Mouse (Mus musculus): ENCODE results near the gene Mettl5.
A peak's percentile ranks its signal among the peaks of the same experiment; 100 is the strongest.
"Not testable (repeated sequence)": the region's sequence is repeated elsewhere in the genome, so short reads cannot be mapped to it uniquely, and the experiment has no call there.

The Mettl5 gene

DNA sequence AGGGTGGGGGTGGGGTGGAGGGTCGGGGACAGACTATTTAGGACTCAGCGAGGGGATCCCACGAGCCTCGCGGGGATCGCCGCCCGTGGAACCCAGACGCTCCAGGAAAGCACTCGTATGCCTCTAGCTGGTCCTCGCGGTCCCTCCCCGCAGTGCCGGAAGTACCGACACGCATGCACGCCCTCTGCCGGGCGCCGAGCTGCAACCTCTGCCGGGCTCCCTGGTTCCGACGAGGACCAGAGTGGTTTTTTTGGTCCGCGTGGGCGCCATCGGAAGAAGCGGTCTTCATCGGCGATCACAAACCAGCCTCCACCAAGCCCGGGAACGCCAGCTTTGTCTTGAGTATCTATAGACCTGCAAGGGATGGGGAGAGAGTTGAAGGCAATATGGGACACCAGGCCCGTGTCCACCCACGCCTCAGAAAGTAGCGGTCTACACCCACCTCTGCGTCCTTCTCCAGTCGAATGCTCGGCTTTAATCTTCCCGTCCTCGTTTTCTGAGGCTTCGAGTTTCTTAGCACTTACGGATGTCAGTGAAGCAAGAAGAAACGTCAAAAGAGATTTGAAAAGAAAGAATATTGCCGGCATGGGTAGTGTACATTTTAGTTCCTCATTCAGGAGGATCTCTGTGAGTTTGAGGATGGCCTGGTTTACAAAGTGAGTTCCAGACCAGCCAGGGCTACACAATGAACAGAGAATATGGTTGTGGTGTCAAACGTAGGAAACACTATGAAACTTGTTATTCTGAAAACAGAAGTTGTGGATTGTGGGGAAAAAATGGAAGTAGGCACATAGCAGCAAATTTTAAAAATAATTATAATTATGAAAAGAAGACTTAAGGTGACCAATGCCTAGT is at the start of gene Mettl5:
TSS of gene Mettl5 (minus strand) at position 165 of the 855 bp plus-strand sequence.
- DNase-seq = peak; percentile 91 to 93

DNA sequence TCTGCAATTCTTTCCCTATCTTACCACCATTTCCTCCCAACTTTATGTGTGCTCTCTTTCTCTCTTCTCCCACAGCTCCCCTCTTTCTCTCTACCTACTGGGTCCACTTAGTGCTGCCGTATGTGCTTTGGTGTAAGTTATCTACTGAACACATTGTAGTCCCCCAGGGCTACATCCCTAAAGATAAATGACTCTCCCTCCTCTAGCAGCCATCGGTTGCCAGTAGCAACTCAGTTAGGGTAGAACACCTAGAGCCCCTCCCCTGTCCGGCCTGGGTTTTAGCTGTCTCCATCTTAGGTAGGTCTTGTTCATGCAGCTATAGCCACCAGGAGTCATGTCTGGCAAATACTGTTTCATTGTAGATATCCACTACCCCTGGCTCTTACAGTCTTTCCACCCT is 39.5 kb upstream of the Mettl5 start:
- DNase-seq = no peak

DNA sequence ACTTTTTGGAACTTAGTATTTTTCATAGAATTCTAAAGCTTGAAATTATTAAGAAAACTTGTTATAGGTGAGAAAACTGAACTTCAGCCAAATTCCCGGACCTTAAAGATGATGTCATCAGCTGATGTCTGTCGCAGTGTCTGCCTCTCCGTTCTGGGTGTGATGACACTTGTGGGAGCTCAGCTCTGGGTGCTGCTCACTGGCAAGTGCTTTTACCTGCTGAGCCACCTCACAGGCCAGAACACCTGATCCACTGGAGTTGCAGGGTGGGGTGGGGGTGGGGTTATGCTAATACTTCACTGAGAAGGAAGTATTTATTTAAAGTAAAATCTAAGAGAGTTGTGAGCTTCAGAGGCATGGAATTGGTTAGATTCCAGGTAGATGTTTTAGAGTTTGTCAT is 31.9 kb upstream of the Mettl5 start:
- no peak for DNase-seq

DNA sequence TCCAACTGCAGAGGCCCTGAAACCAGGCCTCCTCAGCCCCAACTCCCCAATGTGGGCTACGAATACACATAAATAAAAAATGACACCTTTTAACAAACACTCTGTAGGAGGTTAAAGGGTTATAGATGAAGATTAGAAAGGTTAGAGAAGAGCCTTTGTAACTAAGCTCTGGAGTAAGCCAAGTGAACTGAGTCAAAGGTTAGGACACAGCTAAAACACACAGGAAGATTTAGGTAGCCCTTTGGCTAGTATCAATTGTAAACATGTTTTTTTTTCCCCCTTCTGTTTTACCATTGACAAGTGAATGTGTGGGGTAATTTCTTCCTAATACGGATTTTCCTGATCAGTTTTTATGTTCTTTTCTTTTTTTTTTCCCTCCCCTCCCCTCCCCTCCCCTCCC is 27.4 kb upstream of the Mettl5 start:
- DNase-seq = no peak

DNA sequence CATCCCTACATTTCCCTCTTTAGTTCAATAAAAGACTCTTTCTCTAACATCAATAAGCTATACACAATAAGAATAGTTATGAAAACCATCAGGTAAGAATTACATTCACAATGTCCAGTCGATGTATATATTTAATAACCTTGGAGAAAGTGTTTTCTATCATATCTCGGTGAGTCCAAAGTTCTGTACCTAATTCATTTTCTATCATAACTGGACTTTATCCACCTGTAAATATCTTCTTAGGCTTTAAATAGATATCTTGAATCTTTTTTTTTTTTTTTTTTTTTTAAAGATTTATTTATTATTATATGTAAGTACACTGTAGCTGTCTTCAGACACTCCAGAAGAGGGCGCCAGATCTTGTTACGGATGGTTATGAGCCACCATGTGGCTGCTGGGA is 22.0 kb upstream of the Mettl5 start:
- not testable (repeated sequence) for DNase-seq

DNA sequence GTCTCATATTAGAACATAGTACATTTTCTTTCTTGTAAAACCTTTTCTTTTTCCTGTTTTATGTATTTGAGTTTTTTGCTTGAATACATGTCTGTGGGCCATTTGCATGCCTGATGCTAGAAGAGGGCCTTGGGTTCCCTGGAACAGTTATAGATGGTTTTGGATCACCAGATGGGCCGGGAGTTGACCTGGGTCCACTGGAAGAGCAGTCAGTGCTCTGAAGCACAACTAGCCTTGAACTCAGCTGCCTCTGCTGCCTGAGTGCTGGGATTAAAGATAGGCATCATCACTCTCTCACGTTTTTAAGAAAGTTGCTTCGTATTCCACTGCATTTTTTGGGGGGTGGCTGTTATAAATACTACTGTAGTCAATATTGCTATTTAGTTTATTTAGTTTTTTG is 18.1 kb upstream of the Mettl5 start:
- no peak for DNase-seq

DNA sequence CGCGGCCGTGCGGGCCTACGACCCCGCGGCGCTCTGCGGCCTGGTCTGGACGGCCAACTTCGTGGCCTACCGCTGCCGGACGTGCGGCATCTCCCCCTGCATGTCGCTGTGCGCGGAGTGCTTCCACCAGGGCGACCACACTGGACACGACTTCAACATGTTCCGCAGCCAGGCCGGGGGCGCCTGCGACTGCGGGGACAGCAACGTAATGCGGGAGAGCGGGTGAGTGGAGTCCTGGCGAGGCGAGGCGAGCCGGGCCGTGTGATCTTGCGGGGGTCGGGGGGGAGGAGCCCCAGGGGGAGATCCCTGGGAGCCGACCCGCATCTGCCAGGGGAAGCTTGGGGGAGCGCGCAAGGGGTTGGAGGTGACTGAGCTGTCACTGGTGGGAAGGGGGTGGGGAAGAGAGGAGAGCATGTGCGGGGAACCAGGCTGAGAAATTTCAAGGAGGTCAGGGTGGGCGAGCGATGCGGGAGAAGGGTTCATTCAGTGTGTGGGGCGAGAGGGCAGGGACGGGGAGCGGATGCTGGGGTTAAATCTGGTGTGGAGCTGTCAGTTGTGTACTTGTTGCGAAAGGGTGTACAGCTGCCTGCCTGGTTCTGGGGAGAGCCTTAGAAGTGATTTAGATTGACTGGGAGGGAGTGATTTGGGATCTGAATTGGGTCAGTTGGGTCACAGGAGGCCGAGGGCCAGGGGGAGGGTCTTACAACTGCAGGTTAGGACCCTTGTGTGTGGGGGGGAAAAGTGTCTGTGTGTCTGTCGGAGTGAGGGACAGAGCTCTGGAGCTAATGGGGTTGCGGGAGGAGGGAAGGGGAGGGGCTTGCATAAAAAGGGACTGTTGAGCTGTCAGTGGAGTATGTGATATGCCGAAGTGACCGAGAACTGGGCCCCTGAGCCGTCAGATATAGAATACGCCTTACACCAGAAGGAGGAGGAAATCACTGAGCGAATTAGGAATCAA is 12.5 kb upstream of the Mettl5 start:
- peak; percentile 65 to 74 for DNase-seq

DNA sequence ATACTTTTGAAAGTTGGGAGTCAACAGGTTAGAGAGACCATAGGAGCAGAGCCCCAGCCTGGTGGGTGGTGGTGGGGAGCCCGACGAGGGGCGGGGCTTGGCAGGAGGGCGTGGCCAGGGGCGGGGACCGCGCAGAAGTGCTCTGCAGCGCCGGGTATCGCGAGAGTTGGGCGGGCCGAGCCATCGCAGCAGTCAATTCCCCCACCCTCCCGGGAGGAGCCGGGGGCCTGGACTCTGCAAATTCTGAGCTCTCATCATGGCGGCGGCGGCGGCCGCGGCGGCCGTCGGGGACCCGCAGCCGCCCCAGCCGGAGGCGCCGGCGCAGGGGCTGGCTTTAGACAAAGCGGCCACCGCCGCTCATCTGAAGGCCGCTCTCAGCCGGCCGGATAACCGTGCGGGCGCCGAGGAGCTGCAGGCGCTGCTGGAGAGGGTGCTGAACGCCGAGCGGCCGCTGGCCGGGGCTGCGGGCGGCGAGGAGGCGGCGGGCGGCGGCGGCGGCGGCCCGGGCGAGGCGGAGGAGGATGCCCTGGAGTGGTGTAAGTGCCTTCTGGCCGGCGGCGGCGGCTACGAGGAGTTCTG is 11.7 kb upstream of the Mettl5 start, which contains the start of gene Ubr3:
TSS of gene Ubr3 (plus strand) at position 208 of the 579 bp plus-strand sequence.
- DNase-seq = peak; percentile 99

DNA sequence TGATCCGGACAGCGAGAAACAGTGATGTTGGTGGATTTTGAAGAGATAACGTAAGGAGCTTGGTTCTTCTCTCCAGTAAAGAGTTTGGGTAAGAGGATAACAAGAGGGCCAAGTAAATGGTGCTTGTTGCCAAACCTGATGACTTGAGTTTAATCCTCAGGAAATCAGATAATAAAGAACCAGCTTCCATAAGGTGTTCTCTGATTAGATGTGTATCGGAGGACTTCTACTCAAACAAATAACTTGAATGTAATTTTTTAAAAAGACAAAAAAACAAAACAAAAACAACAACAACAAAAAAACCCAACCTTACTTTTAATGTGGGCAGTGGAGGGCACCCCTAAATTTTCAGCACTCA is 10.8 kb upstream of the Mettl5 start:
- DNase-seq = no peak

DNA sequence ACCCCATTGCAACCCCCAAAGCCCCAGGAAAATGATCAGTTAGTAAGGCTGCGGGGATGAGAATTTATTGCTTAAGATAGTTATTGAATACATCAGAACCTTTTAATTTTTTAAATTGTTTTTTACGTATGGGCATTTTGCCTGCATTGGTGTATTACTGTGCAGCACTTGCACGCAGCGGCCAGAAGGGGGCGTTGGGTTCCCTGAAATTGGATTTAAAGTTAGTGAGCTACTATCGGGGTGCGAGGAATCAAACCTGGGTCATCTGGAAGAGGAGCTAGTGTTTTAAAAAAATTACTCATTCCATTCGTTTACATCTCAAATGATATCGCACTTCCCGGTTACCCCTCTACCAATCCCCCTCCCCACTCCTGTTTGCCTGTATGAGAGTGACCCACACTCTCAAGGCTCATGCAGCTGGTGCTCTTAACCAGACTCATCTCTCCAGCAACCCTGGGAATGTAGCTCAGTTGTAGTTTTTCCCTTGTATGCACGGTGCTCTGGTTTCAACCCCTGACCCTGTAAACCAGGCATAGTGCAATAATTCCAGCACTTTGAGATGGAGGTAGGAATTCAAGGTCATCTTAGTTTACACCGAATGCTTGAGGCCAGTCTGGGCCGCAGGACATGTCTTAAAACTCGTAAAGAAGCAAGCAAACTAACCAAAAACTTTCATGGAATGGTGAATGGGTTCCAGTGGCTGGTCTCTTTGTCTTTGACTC is 10.2 kb upstream of the Mettl5 start:
- DNase-seq = peak in 1 of 2 experiments; percentile 10

DNA sequence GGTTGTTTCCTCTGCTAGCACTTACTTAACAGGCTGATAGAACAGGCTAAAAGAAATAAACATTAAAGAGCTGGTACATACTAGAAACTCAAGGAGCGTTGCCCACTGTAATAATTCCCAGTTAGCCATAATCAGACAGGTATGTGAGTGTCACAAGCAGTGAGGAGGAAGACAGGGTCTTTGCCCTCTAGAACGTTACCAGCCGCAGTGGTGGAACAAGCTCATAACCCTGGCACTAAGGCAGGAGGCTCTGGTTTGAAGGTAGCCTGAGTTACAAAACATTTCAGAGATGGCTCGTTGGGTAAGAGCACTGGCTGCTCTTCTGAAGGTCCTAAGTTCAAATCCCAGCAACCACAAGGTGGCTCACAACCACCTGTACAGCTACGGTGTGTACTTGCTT is 8.5 kb upstream of the Mettl5 start:
- no peak for DNase-seq

DNA sequence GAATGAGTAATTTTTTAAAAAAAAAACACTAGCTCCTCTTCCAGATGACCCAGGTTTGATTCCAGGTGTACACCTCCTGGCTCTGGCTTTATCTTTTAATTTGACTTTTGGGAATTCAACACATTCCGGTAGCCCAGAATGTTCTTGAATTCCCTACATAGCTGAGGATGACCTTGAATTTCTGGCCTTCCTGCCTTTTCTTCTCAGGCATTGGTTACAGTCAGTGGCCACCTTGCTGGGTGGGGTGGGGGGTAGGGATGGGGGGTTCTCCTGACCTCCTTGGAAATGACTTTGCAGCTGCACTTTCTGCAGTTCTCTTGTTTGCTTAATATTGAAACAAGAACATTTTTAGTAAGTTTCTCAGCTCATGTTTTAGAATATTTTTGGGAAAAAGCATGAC is 7.7 kb upstream of the Mettl5 start:
- no peak for DNase-seq

DNA sequence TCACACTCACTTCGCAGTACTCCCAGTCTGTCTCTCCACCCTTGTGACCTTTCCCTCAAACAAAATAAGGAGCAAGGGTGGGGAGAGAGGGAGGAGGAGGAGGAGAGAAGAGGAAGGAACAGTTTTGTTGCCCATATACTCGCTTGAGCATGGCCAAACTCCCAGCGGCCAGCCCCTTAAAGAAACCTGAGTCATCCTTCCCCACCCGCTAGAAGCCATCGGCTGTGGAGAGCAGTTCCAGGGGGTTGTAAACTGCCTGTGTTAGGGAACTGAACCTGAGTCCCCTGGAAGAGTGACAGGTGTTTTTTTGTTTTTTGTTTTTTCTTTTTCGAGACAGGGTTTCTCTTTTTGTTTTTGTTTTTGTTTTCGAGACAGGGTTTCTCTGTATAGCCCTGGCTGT is 5.4 kb upstream of the Mettl5 start:
- no peak for DNase-seq

DNA sequence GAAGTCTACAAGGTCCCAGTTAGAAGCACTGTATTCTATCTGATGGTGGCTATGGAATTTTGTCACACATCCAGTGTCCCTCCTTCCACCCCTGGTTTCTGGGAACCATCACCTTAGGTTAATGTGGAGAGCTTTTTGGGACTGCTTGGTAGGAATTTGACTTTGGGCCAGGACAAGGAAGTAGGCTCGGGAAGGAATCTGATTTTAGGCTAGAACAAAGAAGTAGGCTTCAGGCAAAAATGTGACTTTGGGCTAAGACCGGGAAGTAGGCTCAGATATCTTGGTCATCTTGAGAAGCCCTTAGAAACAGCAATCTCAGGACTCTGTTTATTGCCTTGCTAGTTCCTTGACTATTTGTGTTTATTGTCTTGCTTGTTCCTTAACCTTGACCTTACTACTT is 3.5 kb upstream of the Mettl5 start:
- DNase-seq = no peak

DNA sequence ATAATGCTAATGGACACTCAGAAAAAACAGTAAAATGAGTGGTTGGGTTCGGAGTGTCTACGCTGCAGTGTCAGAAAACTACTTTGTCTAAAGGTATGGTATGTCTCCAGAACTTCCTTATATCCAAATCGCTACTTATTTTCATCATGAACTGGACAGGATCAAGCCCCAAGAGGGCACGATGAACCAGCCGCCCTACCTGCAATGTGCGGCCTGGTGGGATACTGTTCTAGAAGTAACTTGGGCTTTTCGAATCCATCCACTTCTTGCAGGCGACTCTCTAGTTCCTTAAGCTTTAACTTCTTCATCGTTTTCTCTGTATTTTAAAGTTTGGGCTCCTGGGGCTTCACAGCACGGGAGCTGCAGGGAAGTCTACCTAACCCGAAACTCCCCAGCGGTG is 365 bp downstream of the Mettl5 start:
- DNase-seq = no peak

DNA sequence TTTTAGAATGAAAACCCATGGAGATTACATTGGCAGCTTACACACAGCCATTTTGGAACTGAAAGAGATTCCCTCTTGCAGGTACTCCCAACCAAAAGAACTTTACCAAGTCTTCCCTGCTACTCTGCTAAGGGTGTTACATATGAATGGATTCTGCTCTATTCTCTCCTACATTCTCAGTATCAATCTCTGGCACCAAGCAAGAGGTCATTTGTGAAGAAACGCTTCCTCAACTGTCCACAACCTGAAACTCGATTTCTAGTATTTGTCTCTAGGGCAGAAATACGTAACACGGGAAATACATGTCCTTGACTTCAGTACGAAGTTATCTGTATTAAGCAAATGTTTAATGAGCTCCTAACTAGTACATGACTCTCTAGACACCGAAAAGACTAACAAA is 834 bp downstream of the Mettl5 start:
- no peak for DNase-seq

DNA sequence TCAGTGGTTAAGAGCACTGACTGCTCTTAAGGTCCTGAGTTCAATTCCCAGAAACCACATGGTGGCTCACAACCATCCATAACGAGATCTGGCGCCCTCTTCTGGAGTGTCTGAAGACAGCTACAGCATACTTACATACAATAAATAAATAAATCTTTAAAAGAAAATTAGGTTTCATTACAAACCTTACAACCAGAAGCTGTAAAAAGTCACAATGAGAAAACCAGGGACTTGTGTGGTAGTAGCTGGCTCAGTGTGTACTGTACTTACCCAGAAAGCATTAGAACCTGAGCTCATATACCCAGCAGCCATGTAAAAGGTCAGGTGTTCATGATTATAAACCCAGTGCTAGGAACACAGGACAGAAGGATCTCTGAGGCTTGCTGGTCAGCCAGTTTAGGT is 1.4 kb downstream of the Mettl5 start:
- DNase-seq = no peak

DNA sequence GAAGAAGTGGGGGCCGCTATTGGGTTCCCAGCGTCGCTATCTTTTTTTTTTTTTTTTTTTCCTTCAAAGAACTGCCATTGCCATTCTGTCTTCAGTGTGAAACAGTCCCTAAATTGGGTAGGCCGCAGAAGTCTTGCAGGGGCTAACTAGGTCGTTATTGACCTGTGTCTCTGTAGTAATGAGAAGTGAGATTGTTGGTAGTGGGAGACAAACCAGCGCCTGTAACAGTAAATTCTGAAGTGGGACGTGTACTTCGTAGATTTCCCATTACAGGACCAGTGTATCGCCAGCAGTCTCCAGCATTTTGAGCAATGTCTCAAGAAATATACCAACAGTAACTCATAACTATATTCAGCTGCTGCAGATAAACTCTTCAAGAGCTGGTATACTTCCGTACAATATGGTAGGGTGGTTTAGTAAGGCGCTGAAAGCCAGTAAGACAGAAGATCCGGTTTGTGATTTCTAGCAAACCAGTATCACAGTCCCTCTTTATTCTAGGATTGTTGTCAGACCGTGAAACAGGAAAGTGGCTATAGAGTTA is 23.2 kb downstream of the Mettl5 start:
- no peak for DNase-seq

DNA sequence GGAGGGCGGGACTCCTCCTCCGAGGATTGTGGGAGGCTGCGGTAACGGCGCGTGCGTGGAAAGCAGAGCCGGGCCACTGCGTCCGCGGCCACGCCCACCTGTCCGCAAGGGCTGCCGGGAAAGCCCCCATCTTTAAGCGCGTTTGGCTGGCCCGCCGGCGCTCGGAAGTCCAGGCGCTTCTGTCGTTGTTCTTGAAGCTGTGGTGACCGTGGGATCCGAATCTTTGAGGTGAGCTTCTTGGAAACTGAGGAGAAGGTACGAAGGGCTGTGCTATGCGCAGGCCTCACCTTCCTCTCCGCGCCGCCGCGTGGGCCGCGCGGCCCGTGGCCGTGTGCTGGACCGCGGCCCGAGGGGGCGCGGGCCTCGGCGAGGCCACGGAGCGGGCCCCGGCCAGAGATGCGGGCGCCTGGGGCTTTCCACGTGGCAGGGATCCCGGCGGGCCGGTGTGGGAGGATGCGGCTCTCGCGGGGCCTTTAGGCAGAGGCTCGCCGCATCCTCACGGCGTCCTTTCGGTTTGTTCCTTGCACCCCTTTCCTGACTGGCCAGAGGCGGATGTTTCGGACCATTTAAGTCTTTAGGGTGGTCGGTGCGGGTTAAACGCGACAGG is 23.8 kb downstream of the Mettl5 start, which contains the start of gene Ssb:
TSS of gene Ssb (plus strand) at position 78 of the 607 bp plus-strand sequence.
- peak; percentile 97 for DNase-seq

DNA sequence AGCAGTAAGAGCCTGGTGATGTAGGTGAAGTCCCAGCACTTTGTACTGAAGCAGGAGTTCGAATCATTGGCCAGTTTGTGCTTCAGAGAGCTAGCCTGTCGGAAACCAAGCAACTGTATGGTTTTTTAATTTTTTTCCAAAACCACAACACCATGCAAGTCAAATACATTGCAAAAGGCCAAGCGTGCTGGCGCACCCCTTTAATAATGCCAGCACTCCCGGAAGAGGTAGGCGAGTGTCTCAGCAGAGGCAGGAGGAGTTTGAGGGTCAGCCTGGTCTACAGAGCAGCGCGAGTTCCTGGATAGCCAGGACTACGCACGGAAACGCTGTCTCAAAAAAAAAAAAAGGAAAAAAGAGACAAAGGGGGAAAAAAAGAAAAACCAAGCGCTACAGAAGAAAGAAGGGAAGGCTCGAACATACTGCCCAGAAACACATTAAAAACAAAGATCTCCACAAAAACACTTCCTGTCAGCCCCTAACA is 24.4 kb downstream of the Mettl5 start:
- DNase-seq = peak; percentile 20 to 54

DNA sequence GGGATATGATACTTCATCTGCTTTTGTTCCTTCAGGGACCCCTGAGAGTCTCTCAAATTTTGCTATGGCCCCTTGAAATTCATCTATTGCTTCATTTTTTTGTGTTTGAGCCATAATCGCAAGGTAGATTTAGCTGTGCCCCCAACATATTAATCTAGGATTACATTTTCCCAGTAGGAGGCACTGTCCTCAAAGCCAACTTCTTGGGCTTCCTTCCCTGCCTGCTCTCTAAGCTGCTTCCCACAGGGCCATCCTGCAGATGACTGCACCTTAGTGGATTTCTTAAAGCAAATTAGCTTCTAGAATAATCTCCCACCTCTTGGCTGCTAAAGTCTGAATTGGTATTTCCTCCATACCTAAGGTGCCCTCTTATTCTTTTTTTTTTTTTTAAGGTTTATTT is 27.5 kb downstream of the Mettl5 start:
- DNase-seq = no peak

DNA sequence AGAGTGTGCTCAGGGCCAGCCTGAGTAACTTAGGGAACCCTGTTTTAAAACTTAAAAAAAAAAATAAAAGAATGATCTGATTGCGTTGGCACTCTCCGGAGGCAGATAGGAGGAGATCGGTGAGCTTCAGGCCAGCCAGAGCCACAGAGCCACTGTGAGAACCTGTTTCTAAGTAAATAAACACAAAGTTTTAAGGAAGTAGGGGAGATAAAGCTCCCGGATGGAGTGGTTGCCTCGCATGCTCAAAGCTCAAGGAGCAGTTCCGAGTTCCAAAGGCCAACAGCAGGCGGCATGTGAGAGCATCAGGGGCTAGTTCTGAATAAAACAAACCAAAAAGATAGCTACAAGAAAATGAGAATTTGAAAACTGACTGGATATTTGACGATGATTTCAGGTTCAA is 29.0 kb downstream of the Mettl5 start:
- peak in 1 of 2 experiments; percentile 12 for DNase-seq

Measured in kidney, postnatal 25 days (tissue).